Mouse (Mus musculus) lung, adult 2 months (tissue): ENCODE measurements around the gene Rps15.

ENCODE experiments used
- CTCF ChIP-seq: fragments of 200-500 bp; IDR thresholded peaks from 2 replicates; pipeline ENCODE4 v1.5.1; 2011; ENCODE audit warnings: mild to moderate bottlenecking, low read length, control low read depth; ENCODE audit not compliant: insufficient read depth
- POLR2A ChIP-seq: fragments of 200-500 bp; IDR thresholded peaks from 2 replicates; pipeline ENCODE4 v1.6.1; 2011; ENCODE audit warnings: low read depth, mild to moderate bottlenecking, control low read depth, low read length, borderline replicate concordance; ENCODE audit errors: extremely low read depth

DNA sequence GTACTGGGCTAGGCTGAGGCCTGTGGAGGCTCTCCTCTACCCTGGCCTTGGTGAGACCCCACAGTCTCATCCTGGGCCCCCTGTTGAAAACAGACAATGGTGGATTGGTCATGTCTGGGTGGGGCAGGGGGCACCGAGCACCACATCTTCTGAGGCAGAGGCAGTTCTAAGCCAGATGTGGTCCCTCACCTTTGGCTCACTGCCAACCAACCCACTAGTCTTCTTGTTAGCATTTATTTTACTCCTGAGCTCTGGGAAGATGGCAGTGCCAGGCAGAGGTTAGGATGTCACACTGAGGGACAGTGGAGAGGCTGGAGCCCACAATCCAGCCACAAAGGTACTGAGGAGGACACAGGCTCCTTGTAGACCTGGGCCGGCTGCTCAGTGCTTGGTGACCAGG is 34.3 kb upstream of the Rps15 start:
- TF ChIP-seq CTCF (no peak), POLR2A (no peak)
